Mouse (Mus musculus) ES-Bruce4 (cell line): Measurements from ENCODE around the gene Ifitm2.

Experiments
- CTCF ChIP-seq: IDR thresholded peaks from one replicate; pipeline ENCODE4 v1.8.1; 2011; ENCODE audit warnings: low read depth, low read length
- EP300 ChIP-seq: IDR thresholded peaks from 2 replicates; pipeline ENCODE4 v1.6.1; 2011; ENCODE audit warnings: low read depth, low read length; ENCODE audit not compliant: insufficient read depth
- POLR2A ChIP-seq: IDR thresholded peaks from one replicate; pipeline ENCODE4 v1.8.1; 2011; ENCODE audit warnings: low read length; ENCODE audit not compliant: insufficient read depth

DNA sequence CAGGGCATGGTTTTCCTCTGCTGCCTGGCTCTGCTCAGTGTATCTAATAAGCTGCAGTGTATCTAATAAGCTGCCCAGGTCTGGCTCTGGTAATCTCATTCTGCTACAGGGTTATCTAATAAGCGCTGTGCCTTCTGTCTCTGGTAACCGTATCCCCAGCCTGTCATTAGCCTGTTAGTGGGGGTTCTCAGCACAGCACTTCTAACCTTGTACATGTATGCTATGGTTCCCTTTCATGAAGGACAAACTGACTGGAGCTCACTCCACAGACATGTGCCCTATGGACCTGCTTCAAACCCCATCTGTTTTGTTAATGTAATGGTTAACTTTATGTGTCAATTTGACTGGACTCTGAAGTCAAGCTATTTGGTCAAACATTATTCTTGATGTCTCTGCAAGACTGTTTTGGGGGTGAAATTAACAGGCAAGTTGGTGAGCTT, 50.1 kb downstream of the Ifitm2 start:
- no peak for TF ChIP-seq POLR2A
- TF ChIP-seq EP300, result no peak
- no peak for TF ChIP-seq CTCF
